Mouse (Mus musculus) midbrain, postnatal 0 days (tissue): Measurements from ENCODE around the gene Abcf2. TPM values are rescaled to one million over a fixed set of nuclear protein-coding genes. Genes with fewer than 3 reads are reported as not detected.

Experiments used
- ATAC-seq: fragments of 200-750 bp; cut with Nextera tagmentation; 2 replicates; pipeline ENCODE4 v1.8.0; 2017; ENCODE audit warnings: moderate number of reproducible peaks, mild to moderate bottlenecking, moderate TSS enrichment, moderate library complexity; ENCODE audit not compliant: low FRiP score
- DNase-seq: peaks from one replicate; pipeline ENCODE4 v3.0.0-alpha.2; 2015; ENCODE audit warnings: low spot score
- H3K27ac ChIP-seq: fragments of 300-500 bp; sonication (generic); 2 replicates; pipeline ENCODE4 v1.5.1; 2014; ENCODE audit warnings: low read depth, mild to moderate bottlenecking, low read length, mixed read lengths
- H3K27me3 ChIP-seq: fragments of 300-500 bp; sonication (generic); 2 replicates; pipeline ENCODE4 v1.6.1; 2014; ENCODE audit warnings: low read length, control low read depth, mixed read lengths; ENCODE audit not compliant: insufficient read depth
- H3K36me3 ChIP-seq: fragments of 300-500 bp; sonication (generic); 2 replicates; pipeline ENCODE4 v1.6.1; 2014; ENCODE audit warnings: low read length, control low read depth, mixed read lengths; ENCODE audit not compliant: insufficient read depth
- H3K4me1 ChIP-seq: fragments of 300-500 bp; sonication (generic); 2 replicates; pipeline ENCODE4 v1.6.1; 2014; ENCODE audit warnings: mild to moderate bottlenecking, control low read depth, antibody characterized with exemption, low read length, mixed read lengths; ENCODE audit not compliant: insufficient read depth
- H3K4me2 ChIP-seq: fragments of 300-500 bp; sonication (generic); 2 replicates; pipeline ENCODE4 v1.6.1; 2014; ENCODE audit warnings: low read depth, mild to moderate bottlenecking, low read length, mixed read lengths; ENCODE audit not compliant: poor library complexity, severe bottlenecking
- H3K4me3 ChIP-seq: fragments of 300-500 bp; sonication (generic); 2 replicates; pipeline ENCODE4 v1.5.1; 2014; ENCODE audit warnings: low read depth, mild to moderate bottlenecking, low read length, moderate library complexity
- H3K9ac ChIP-seq: fragments of 300-500 bp; sonication (generic); replicated peaks from 2 replicates; pipeline ENCODE4 v1.6.1; 2014; ENCODE audit warnings: mild to moderate bottlenecking, low read length, moderate library complexity, mixed read lengths; ENCODE audit not compliant: poor library complexity, severe bottlenecking
- H3K9me3 ChIP-seq: fragments of 300-500 bp; sonication (generic); 2 replicates; pipeline ENCODE4 v1.6.1; 2016; ENCODE audit warnings: low read length, control low read depth
- CTCF ChIP-seq: IDR thresholded peaks from 2 replicates; pipeline ENCODE4 v1.5.1; 2016; ENCODE audit warnings: antibody characterized with exemption, mild to moderate bottlenecking
- WGBS: fragments of 180-500 bp; shearing (Covaris S2); extraction: QIAGEN DNeasy Blood & Tissue Kit; methylation state at CpG from one replicate; pipeline ENCODE4 v1.1.7; 2014; 5-methylcytosine and 5-hydroxymethylcytosine counted together
- polyA plus RNA-seq: library from polyadenylated mRNA; unstranded; fragments of >200 nt; fragmentation: Nextera tagmentation; extraction: Ambion mirVana; gene quantifications from 2 replicates; pipeline ENCODE4 v1.2.1, GENCODE M21; 2015
- total RNA-seq: library from RNA; depleted of rRNA; stranded (reverse); fragments of >200 nt; gene quantifications from 2 replicates; pipeline ENCODE4 v1.2.3, GENCODE M21; 2014

Gene Abcf2
- total and polyA plus RNA-seq, 2 experiments from 2014 or later, result 55.9 to 58.2 TPM

DNA sequence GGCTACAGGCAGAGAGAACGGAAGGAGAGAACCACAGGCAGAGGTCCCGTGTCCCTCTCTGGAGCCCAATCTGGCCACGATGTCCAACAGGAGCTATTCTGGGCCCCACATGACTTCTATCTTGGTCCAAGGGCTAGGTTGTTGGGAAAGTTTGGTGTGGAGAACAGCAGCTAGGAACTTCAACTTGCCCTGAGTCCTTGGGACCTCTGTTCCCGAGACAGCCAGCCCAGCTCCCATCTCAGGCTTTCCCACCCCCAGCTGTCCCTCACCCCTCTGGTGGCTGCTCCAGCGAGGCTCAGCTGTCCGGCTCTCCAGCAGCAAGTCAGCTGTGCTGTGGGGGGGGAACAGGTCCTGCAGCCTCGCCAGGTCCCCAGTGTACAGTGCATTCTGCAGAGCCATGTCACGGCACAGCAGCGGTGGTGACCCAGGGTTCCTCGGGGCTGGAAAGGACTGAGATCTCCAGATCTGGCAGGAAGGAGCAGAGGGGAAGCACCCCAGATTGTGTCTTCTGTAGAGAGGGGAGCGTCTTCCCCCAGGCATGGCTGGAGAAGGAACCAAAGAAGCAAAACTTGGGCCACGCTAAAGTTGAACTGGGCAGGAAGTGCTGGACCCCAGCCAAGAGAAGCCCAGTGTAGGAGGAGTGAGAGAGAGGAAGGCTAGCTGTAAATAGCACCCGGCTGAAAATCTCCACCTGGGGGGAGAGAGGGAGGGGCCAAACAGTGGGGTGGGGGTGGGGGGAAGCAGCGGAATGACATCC, 36.7 kb downstream of the Abcf2 start, which contains the start of gene Asb10:
Gene Asb10 (minus strand): TSS at position 592 of the 757 bp plus-strand sequence.
- Histone ChIP-seq H3K27me3 (no peaks in the 10 kb centered on the region; the same call in 1 of the 2 replicates), H3K4me3 (no peak within 1 kb of the TSS), H3K9me3 (no peaks in the 10 kb centered on the region), H3K4me2 (0 out of 2 replicates have a peak within 1 kb of the TSS, but pooled peaks have one; percentile 4), H3K9ac (no peak within 1 kb of the TSS), H3K4me1 (no peaks in the 10 kb centered on the region), H3K36me3 (no peaks in the 10 kb centered on the region), H3K27ac (no peak within 1 kb of the TSS)
- no peak for TF ChIP-seq CTCF
- WGBS, result 46% methylated on average over 14 of the region's 14 CpGs
- DNase-seq (no peak), ATAC-seq (no peak)

DNA sequence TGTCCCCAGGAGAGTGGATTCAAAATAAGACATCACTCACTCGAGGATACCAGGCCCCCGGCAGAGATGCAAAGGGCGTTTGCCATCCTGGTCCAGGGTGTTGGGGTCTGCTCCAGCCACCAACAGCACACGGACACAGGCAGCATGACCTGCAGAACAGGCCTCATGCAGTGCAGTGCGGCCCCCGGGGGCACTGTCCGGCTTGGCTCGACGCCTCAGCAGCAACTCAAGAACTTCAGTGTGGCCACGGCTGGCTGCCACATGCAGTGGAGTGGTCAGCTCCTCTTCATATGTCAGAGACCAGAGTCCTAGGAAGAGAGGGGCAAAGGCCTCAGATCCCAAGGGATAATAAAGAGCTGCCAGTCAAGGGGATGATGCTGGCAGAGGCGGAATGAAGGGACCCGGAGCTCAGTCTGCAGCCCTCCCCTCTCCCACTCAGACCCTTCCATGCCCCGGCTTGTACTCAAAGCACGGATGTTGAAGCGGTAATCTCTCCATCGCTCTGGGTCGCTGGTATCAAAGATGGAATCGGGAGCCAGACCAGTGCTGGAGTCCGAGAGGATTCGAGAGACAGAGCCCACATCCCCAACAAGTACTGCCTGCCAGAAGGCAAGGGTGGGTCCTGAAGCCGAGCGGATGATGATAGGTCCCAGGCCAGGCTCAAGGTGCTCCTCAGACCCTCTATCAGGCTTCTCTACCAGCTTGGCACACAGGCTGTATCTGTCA, 37.5 kb downstream of the Abcf2 start:
- 82% methylated on average over 22 of the region's 22 CpGs for WGBS
- no peak for TF ChIP-seq CTCF
- no peak for DNase-seq

DNA sequence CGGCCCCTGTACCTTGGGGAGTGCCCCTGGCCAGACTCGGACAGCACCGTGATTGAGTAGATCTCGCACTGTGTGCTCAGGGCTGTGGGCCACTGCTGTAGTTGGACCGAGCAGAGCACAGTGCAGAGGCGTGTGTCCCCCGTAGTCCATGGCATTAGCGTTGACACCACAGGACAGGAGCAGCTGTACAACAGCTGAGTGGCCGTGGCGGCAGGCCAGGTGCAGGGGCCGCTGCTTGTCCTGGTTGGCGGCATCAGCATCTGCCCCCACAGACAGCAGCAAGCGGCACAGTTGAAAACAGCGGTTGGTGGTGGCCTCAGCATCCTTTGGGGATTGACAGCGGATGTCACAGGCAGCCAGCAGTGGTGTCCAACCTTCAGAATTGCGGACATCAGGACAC, 39.6 kb downstream of the Abcf2 start:
- Histone ChIP-seq H3K9me3 (no peaks in the 10 kb centered on the region), H3K27ac (no peak overlapping the region), H3K9ac (no peak overlapping the region), H3K4me3 (no peak overlapping the region), H3K36me3 (no peaks in the 10 kb centered on the region), H3K4me2 (no peak overlapping the region), H3K27me3 (no peaks in the 10 kb centered on the region; the same call in 1 of the 2 replicates), H3K4me1 (no peaks in the 10 kb centered on the region)
- DNase-seq, result no peak
- WGBS, result 63% methylated on average over 16 of the region's 16 CpGs
- TF ChIP-seq CTCF, result no peak
- ATAC-seq, result no peak; the same call in 1 of the 2 replicates

More for the DNA sequence above, 37.5 kb downstream of the Abcf2 start:
- Histone ChIP-seq H3K9me3 (no peaks in the 10 kb centered on the region), H3K27ac (no peak overlapping the region), H3K4me2 (no peak overlapping the region), H3K27me3 (no peaks in the 10 kb centered on the region; the same call in 1 of the 2 replicates), H3K36me3 (no peaks in the 10 kb centered on the region), H3K4me3 (no peak overlapping the region), H3K4me1 (no peaks in the 10 kb centered on the region), H3K9ac (no peak overlapping the region)
- no peak for ATAC-seq

DNA sequence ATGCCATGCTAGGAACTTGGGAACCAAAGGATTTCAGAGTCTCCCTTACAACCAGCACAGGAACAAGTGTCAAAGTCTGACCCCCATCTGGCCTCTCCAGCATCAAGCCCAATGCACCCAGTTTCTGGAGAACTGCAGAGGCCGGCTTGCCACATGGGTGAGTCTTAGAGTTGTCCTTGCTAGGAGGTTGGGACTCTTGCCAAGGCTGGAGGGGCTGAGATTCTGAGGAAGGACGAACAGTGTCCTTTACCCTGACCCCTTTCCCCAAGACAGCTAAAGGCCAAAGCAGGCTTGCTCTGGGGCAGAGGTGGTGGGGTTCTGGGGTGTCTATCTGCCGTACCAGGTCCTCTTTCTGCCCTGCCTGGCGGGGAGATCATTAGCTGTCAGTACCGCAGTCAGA, 40.8 kb downstream of the Abcf2 start:
- Histone ChIP-seq H3K36me3 (no peaks in the 10 kb centered on the region), H3K4me1 (no peaks in the 10 kb centered on the region), H3K9me3 (no peaks in the 10 kb centered on the region), H3K4me3 (no peak overlapping the region), H3K4me2 (no peak overlapping the region), H3K27ac (no peak overlapping the region), H3K9ac (no peak overlapping the region), H3K27me3 (peaks cover under 1% of the 10 kb centered on the region; the same call in 1 of the 2 replicates)
- DNase-seq (no peak), ATAC-seq (no peak)
- 82% methylated on average over 5 of the region's 5 CpGs for WGBS
- no peak for TF ChIP-seq CTCF

DNA sequence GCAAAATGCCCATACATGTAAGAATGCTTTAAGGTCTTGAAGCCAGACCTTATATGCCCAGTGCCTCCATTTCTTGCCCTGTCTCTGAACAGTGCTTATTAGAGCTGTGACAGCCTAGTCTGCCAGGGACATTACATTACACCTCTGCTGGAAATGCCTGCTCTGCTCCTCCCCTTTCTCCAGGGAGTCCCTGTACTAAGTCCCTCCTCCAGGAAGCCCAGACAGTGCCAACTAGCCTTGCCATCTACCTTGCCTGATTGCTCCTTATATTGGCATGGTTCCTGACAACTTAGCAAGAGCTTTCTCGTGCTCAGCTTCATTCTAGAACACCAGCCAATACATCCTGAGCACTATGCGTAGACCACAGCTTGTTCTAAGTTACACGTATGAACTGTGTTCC, 41.5 kb downstream of the Abcf2 start:
- no peak for TF ChIP-seq CTCF

DNA sequence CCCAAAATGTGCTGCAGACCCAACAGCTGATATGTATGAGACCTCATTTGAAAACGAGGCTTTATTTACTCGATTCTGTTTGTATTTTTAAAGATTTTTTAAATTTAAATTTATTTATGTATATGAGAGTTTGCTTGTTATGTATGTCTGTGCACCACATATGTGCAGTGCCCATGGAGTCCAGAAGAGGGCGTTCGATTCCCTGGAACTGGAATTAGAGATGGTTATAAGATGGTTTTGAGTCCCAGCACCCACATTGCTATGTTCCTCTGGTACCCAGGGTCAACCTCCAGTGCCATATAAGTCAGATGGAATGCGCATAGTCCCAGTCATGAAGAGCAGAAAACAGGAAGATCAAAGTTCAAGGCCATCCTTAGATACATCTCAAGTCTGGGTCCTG, 43.0 kb downstream of the Abcf2 start:
- Histone ChIP-seq H3K4me1 (no peaks in the 10 kb centered on the region), H3K27ac (no peak overlapping the region), H3K4me3 (no peak overlapping the region), H3K9ac (no peak overlapping the region), H3K4me2 (no peak overlapping the region), H3K27me3 (peaks cover 5% of the 10 kb centered on the region; the same call in 1 of the 2 replicates), H3K36me3 (no peaks in the 10 kb centered on the region), H3K9me3 (no peaks in the 10 kb centered on the region)
- no peak for ATAC-seq
- 45% methylated on average over 5 of the region's 5 CpGs for WGBS
- peak; percentile 39 for TF ChIP-seq CTCF
- DNase-seq, result no peak

More for the DNA sequence above, 41.5 kb downstream of the Abcf2 start:
- Histone ChIP-seq H3K4me3 (no peak overlapping the region), H3K36me3 (no peaks in the 10 kb centered on the region), H3K4me1 (no peaks in the 10 kb centered on the region), H3K9me3 (no peaks in the 10 kb centered on the region), H3K4me2 (no peak overlapping the region), H3K9ac (no peak overlapping the region), H3K27ac (no peak overlapping the region), H3K27me3 (peaks cover 4% of the 10 kb centered on the region; the same call in 1 of the 2 replicates)
- WGBS, result 94% methylated on average over 3 of the region's 3 CpGs
- DNase-seq (no peak), ATAC-seq (no peak)
